Mouse (Mus musculus) cerebellum, adult 2 months (tissue): ENCODE results near the gene Pax5.

Experiments
- CTCF ChIP-seq: fragments of 200-500 bp; IDR thresholded peaks from 2 replicates; pipeline ENCODE4 v1.5.1; 2011; ENCODE audit warnings: low read depth, mild to moderate bottlenecking, control low read depth, low read length, moderate library complexity, borderline replicate concordance; ENCODE audit not compliant: insufficient read depth
- POLR2A ChIP-seq: fragments of 200-500 bp; IDR thresholded peaks from 2 replicates; pipeline ENCODE4 v1.6.1; 2011; ENCODE audit warnings: low read length, control low read depth, borderline replicate concordance; ENCODE audit not compliant: insufficient read depth

- TF ChIP-seq POLR2A (no peak), CTCF (no peak)
Observed at GRCm38 (mm10) chr4:44605453-44605852, 104.8 kb downstream of the Pax5 start.
